Mouse (Mus musculus) lung, embryonic 14.5 days (tissue): ENCODE results near the gene Cd86. TPM values are rescaled to one million over a fixed set of nuclear protein-coding genes. Genes with fewer than 3 reads are reported as not detected.

Source experiments
- ATAC-seq: fragments of 200-750 bp; cut with Nextera tagmentation; 2 replicates; pipeline ENCODE4 v1.8.0; 2017; ENCODE audit warnings: mild to moderate bottlenecking, moderate TSS enrichment, moderate library complexity; ENCODE audit not compliant: insufficient read depth
- DNase-seq: peaks from one replicate; pipeline ENCODE4 v3.0.0-alpha.2; 2015
- H3K27ac ChIP-seq: fragments of 300-500 bp; sonication (generic); 2 replicates; pipeline ENCODE4 v1.5.1; 2014; ENCODE audit warnings: low read depth, mild to moderate bottlenecking, moderate library complexity
- H3K27me3 ChIP-seq: fragments of 300-500 bp; sonication (generic); 2 replicates; pipeline ENCODE4 v1.6.1; 2014; ENCODE audit warnings: low read length, control low read depth; ENCODE audit not compliant: insufficient read depth
- H3K36me3 ChIP-seq: fragments of 300-500 bp; sonication (generic); 2 replicates; pipeline ENCODE4 v1.6.1; 2014; ENCODE audit warnings: control low read depth; ENCODE audit not compliant: insufficient read depth
- H3K4me1 ChIP-seq: fragments of 300-500 bp; sonication (generic); 2 replicates; pipeline ENCODE4 v1.6.1; 2014; ENCODE audit warnings: antibody characterized with exemption, control low read depth; ENCODE audit not compliant: insufficient read depth
- H3K4me2 ChIP-seq: fragments of 300-500 bp; sonication (generic); 2 replicates; pipeline ENCODE4 v1.6.1; 2014; ENCODE audit warnings: mild to moderate bottlenecking
- H3K4me3 ChIP-seq: fragments of 300-500 bp; sonication (generic); 2 replicates; pipeline ENCODE4 v1.5.1; 2014; ENCODE audit warnings: low read depth, low read length
- H3K9ac ChIP-seq: fragments of 300-500 bp; sonication (generic); 2 replicates; pipeline ENCODE4 v1.6.1; 2014
- H3K9me3 ChIP-seq: fragments of 300-500 bp; sonication (generic); 2 replicates; pipeline ENCODE4 v1.6.1; 2016; ENCODE audit warnings: low read depth, low read length, control low read depth
- CTCF ChIP-seq: IDR thresholded peaks from 2 replicates; pipeline ENCODE4 v1.5.1; 2016; ENCODE audit warnings: antibody characterized with exemption, low read depth
- WGBS: fragments of 180-500 bp; shearing (Covaris S2); extraction: QIAGEN DNeasy Blood & Tissue Kit; methylation state at CpG from one replicate; pipeline ENCODE4 v1.1.7; 2014; 5-methylcytosine and 5-hydroxymethylcytosine counted together
- polyA plus RNA-seq: library from polyadenylated mRNA; unstranded; fragments of >200 nt; fragmentation: Nextera tagmentation; extraction: Ambion mirVana; gene quantifications from 2 replicates; pipeline ENCODE4 v1.2.1, GENCODE M21; 2014

Gene Cd86
- polyA plus RNA-seq, 1 experiment from 2014 or later, result 2.1 TPM

DNA sequence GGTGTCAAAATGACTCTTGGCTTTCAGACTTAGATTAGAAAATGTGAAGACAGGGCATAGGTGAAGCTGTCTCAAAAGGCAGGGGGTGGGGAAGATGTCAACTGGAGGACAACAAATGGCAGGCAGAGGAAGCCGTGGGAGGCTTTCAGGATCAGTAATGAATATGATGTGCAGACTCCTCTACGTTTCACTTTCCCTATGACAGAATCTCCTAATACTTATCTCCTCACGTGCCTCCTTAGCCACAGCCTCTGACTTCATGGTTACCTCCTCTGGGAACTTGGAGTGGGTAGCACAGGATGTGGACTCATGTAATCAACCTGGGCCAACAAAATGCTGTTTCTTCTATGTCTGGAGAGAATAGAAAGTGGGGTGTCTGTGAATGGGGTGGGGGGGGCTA, 63.2 kb downstream of the Cd86 start:
- no peak overlapping the region for H3K4me2 ChIP-seq
- no peak for TF ChIP-seq CTCF
- no peak overlapping the region for H3K27ac ChIP-seq
- DNase-seq, result no peak
- no peaks in the 10 kb centered on the region for H3K27me3 ChIP-seq
- no peaks in the 10 kb centered on the region for H3K4me1 ChIP-seq
- H3K4me3 ChIP-seq, result no peak overlapping the region
- ATAC-seq, result no peak
- 50% methylated on average over 3 of the region's 3 CpGs for WGBS
- no peaks in the 10 kb centered on the region for H3K9me3 ChIP-seq
- no peak overlapping the region for H3K9ac ChIP-seq
- no peaks in the 10 kb centered on the region for H3K36me3 ChIP-seq

DNA sequence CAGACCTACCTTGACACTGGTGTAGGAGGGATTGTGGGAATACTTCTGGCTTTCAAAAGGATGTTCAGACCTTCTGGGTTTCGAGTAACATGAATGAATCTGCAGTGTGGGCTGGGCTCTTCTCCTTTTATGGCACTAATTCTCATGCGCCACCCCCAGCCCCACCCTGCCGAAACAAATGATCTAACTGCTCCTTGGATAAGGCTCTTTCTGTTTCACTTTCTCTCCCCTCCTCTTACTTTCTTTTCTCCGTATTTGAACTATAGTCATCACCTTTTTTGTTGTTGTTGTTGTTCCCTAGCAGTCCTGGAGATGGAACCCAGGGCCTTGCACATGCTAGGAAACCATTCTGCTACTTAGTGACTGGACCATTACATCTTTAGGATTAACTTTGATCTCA, 67.6 kb downstream of the Cd86 start:
- Histone ChIP-seq H3K9me3 (no peaks in the 10 kb centered on the region), H3K4me2 (no peak overlapping the region), H3K4me1 (no peaks in the 10 kb centered on the region), H3K9ac (no peak overlapping the region), H3K27ac (no peak overlapping the region), H3K27me3 (no peaks in the 10 kb centered on the region), H3K4me3 (no peak overlapping the region), H3K36me3 (no peaks in the 10 kb centered on the region)
- DNase-seq (no peak), ATAC-seq (no peak)
- TF ChIP-seq CTCF, result no peak
- 77% methylated on average over 4 of the region's 4 CpGs for WGBS

DNA sequence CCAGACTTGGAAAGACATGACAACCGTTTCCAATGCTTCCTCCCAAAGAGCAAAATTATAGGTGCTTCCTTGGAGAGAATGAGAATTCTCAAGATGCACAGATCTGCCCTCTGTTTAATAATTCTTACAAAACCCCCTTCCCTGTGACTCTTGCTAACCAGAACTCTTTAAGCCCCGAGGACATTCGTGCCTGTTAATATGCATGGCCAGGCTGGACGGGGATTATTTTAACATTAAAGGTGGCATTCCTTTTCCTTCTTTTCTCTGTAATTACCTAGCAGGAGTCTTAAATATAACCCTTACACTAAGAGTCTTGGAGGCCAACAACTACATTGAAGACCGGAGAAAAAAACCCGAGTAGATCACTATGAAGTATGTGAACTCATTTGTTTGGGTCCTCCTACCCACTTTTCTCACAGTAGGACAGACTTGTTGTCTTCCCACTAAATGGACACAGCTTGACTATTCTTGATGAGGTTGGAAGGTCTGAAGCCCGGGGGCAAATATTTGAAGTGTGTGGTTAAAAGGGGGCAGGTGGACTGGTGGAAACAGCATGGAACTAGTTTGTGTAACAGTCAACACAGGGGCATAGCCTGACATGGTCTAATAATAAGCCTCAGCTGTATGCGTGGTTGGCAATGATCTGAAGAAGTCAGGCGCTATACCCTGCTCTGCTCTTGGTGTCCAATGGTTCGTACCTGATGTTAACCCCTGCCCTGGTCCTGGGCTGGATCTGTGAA, 69.0 kb downstream of the Cd86 start:
- DNase-seq (no peak), ATAC-seq (no peak)
- H3K4me1 ChIP-seq, result no peaks in the 10 kb centered on the region
- H3K4me3 ChIP-seq, result no peak overlapping the region
- 88% methylated on average over 10 of the region's 10 CpGs for WGBS
- H3K27me3 ChIP-seq, result no peaks in the 10 kb centered on the region
- no peak overlapping the region for H3K27ac ChIP-seq
- no peaks in the 10 kb centered on the region for H3K9me3 ChIP-seq
- no peak for TF ChIP-seq CTCF
- no peaks in the 10 kb centered on the region for H3K36me3 ChIP-seq
- no peak overlapping the region for H3K4me2 ChIP-seq
- no peak overlapping the region for H3K9ac ChIP-seq

DNA sequence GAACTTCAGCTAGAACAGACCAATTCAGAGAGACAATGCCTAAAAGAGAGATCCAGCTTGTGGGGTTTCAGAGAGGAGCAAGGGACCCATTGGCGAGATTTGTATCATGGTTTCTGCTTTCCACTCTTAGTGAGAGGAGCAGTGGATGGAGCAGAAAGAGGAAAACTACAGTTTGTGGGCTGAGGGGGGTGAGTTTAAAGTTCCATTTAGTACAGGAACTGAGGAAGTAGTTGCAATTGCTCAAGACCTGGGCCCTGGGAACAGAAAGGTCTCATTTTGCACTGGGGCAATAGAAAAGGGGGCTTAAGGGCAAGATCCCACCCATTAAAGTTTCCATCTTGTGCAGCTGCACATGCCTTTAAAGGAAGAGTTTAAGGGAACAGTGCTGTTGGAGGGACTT, 76.0 kb downstream of the Cd86 start:
- Histone ChIP-seq H3K4me3 (no peak overlapping the region), H3K27me3 (no peaks in the 10 kb centered on the region), H3K36me3 (no peaks in the 10 kb centered on the region), H3K4me1 (no peaks in the 10 kb centered on the region), H3K9me3 (no peaks in the 10 kb centered on the region), H3K27ac (no peak overlapping the region), H3K9ac (no peak overlapping the region), H3K4me2 (no peak overlapping the region)
- WGBS, result 83% methylated on average over 1 of the region's 1 CpGs
- ATAC-seq, result no peak
- DNase-seq, result no peak
- TF ChIP-seq CTCF, result no peak

DNA sequence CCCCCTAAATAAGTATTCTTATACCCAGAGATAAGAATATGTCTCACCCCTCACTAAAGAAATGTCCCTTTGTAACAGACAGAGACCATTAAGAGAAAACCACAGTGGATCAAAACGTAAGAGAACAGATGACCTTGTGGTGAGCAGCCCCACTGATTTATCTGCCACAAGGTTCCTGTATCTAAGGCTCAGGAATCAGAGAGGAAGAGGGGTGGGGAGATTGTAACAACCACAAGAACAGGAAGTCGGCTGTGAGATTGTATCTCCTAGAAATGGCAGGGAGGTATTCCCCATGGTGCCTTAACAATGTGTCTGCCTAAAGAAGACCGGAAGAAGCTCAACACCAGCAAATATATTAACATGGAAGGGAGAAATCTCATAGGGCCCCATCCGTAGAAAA, 77.9 kb downstream of the Cd86 start:
- Histone ChIP-seq H3K4me1 (no peaks in the 10 kb centered on the region), H3K9me3 (no peaks in the 10 kb centered on the region), H3K36me3 (no peaks in the 10 kb centered on the region), H3K9ac (no peak overlapping the region), H3K4me3 (no peak overlapping the region), H3K27ac (no peak overlapping the region), H3K4me2 (no peak overlapping the region), H3K27me3 (no peaks in the 10 kb centered on the region)
- no peak for DNase-seq
- TF ChIP-seq CTCF, result no peak
- ATAC-seq, result no peak
- WGBS, result 49% methylated on average over 4 of the region's 4 CpGs

DNA sequence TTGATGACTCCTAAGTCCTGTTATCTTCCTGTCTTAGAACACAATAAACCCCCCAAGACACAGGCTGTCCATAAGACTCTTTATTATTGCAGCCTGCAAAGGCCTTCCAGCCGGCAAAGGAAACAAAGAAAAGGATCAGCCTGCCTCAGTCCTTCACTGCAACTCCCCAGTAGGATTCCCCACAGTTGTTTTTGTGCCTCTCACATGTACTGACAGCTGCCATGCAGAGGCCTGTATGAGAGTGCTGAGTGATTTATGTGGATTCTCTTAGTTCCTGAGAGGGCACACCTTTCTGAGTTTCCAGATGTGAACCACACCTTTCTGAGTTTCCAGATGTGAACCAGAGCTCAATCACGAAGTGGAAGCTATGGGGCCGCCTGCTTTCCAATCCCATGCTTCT, 83.8 kb downstream of the Cd86 start:
- Histone ChIP-seq H3K9ac (no peak overlapping the region), H3K4me3 (no peak overlapping the region), H3K27ac (no peak overlapping the region), H3K36me3 (no peaks in the 10 kb centered on the region), H3K27me3 (no peaks in the 10 kb centered on the region), H3K9me3 (no peaks in the 10 kb centered on the region), H3K4me2 (no peak overlapping the region), H3K4me1 (no peaks in the 10 kb centered on the region)
- 67% methylated on average over 3 of the region's 3 CpGs for WGBS
- ATAC-seq (no peak), DNase-seq (no peak)
- no peak for TF ChIP-seq CTCF

DNA sequence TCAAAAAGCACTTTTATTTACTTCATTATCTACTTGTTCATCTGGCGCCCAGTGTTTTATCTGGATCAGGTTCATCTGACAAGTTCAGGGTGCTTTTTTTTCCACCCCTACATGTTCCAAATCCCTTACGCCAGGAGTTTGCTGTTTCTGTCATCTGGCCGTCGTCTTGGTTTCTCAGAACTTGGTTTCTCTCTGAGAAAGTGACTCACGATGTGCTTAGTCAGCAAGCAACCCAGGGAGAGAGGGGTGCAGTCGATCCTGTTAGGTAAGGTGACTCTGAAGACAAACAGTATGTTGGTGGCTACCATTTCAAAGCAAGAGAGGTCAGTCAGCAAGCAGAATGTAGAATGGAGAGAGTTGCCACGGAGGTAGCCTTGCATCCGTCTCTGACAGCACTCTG, 93.9 kb downstream of the Cd86 start:
- WGBS, result 56% methylated on average over 8 of the region's 8 CpGs
- no peak for ATAC-seq

More for the DNA sequence above, 93.9 kb downstream of the Cd86 start:
- Histone ChIP-seq H3K27me3 (no peaks in the 10 kb centered on the region), H3K36me3 (no peaks in the 10 kb centered on the region), H3K9ac (no peak overlapping the region), H3K4me3 (no peak overlapping the region), H3K27ac (no peak overlapping the region), H3K9me3 (no peaks in the 10 kb centered on the region), H3K4me1 (no peaks in the 10 kb centered on the region), H3K4me2 (no peak overlapping the region)
- DNase-seq, result no peak
- no peak for TF ChIP-seq CTCF
